Mouse (Mus musculus) adipocyte (in vitro differentiated cells): ENCODE results near the gene Socs5.

Source experiments
- DNase-seq: peaks from one replicate; pipeline ENCODE4 v3.0.0-alpha.2; 2016; ENCODE audit warnings: low spot score

Gene Socs5

GRCm38 (mm10) chr17:87108507-87109292 lies 1.2 kb downstream of the Socs5 start:
- DNase-seq, result peak; percentile 42

GRCm38 (mm10) chr17:87109504-87109903 lies 2.0 kb downstream of the Socs5 start:
- no peak for DNase-seq

GRCm38 (mm10) chr17:87112852-87113592 lies 5.5 kb downstream of the Socs5 start:
- DNase-seq, result no peak

- no peak for DNase-seq
Measured at GRCm38 (mm10) chr17:87115615-87116014, 8.1 kb downstream of the Socs5 start.

GRCm38 (mm10) chr17:87118966-87119526 lies 11.6 kb downstream of the Socs5 start:
- DNase-seq, result no peak

GRCm38 (mm10) chr17:87125344-87125743 lies 17.9 kb downstream of the Socs5 start:
- no peak for DNase-seq

GRCm38 (mm10) chr17:87132258-87132657 lies 24.8 kb downstream of the Socs5 start:
- DNase-seq, result no peak

GRCm38 (mm10) chr17:87133823-87134222 lies 26.3 kb downstream of the Socs5 start:
- no peak for DNase-seq

GRCm38 (mm10) chr17:87134631-87135030 lies 27.2 kb downstream of the Socs5 start:
- no peak for DNase-seq

GRCm38 (mm10) chr17:87135741-87136140 lies 28.3 kb downstream of the Socs5 start:
- DNase-seq, result no peak

GRCm38 (mm10) chr17:87141188-87141935 lies 33.9 kb downstream of the Socs5 start:
- DNase-seq, result no peak

GRCm38 (mm10) chr17:87142271-87142670 lies 34.8 kb downstream of the Socs5 start:
- DNase-seq, result no peak

GRCm38 (mm10) chr17:87143186-87143585 lies 35.7 kb downstream of the Socs5 start:
- no peak for DNase-seq

- DNase-seq, result no peak
Measured at GRCm38 (mm10) chr17:87146415-87147021, 39.0 kb downstream of the Socs5 start.

GRCm38 (mm10) chr17:87149762-87150161 lies 42.3 kb downstream of the Socs5 start:
- DNase-seq, result no peak

- DNase-seq, result no peak
Measured at GRCm38 (mm10) chr17:87152984-87153383, 45.5 kb downstream of the Socs5 start.

GRCm38 (mm10) chr17:87155664-87156063 lies 48.2 kb downstream of the Socs5 start:
- DNase-seq, result no peak

- DNase-seq, result no peak
Measured at GRCm38 (mm10) chr17:87157739-87158138, 50.3 kb downstream of the Socs5 start.

- DNase-seq, result no peak
Measured at GRCm38 (mm10) chr17:87158597-87158996, 51.1 kb downstream of the Socs5 start.

- DNase-seq, result no peak
Measured at GRCm38 (mm10) chr17:87160270-87160669, 52.8 kb downstream of the Socs5 start.

GRCm38 (mm10) chr17:87164312-87164922 lies 56.9 kb downstream of the Socs5 start:
- peak; percentile 35 for DNase-seq
